Mouse (Mus musculus) ES-Bruce4 (cell line): ENCODE data around the gene Pld2. TPM values are rescaled to one million over a fixed set of nuclear protein-coding genes. Genes with fewer than 3 reads are reported as not detected.

Experiments used
- H3K27ac ChIP-seq: 2 replicates; pipeline ENCODE4 v1.5.1; 2012; ENCODE audit warnings: low read length, inconsistent platforms; ENCODE audit not compliant: insufficient read depth
- H3K27me3 ChIP-seq: 2 replicates; pipeline ENCODE4 v1.6.1; 2012; ENCODE audit warnings: mild to moderate bottlenecking, low read length, inconsistent platforms; ENCODE audit not compliant: control insufficient read depth, poor library complexity, insufficient read depth, severe bottlenecking
- H3K36me3 ChIP-seq: 2 replicates; pipeline ENCODE4 v1.6.1; 2012; ENCODE audit warnings: inconsistent platforms, mild to moderate bottlenecking, low read length, moderate library complexity; ENCODE audit not compliant: control insufficient read depth, poor library complexity, insufficient read depth, severe bottlenecking
- H3K4me1 ChIP-seq: one replicate; pipeline ENCODE4 v1.8.1; 2011; ENCODE audit warnings: low read length; ENCODE audit not compliant: control insufficient read depth, insufficient read depth
- H3K4me3 ChIP-seq: 2 replicates; pipeline ENCODE4 v1.5.1; 2011; ENCODE audit warnings: low read depth, mild to moderate bottlenecking, low read length
- H3K9ac ChIP-seq: 2 replicates; pipeline ENCODE4 v1.6.1; 2012; ENCODE audit warnings: low read depth, mild to moderate bottlenecking, inconsistent platforms; ENCODE audit not compliant: poor library complexity, severe bottlenecking
- H3K9me3 ChIP-seq: replicated peaks from 2 replicates; pipeline ENCODE4 v1.6.1; 2012; ENCODE audit warnings: mild to moderate bottlenecking, low read length, inconsistent platforms; ENCODE audit not compliant: control insufficient read depth, poor library complexity, insufficient read depth, severe bottlenecking
- CTCF ChIP-seq: IDR thresholded peaks from one replicate; pipeline ENCODE4 v1.8.1; 2011; ENCODE audit warnings: low read depth, low read length
- EP300 ChIP-seq: IDR thresholded peaks from 2 replicates; pipeline ENCODE4 v1.6.1; 2011; ENCODE audit warnings: low read depth, low read length; ENCODE audit not compliant: insufficient read depth
- POLR2A ChIP-seq: IDR thresholded peaks from one replicate; pipeline ENCODE4 v1.8.1; 2011; ENCODE audit warnings: low read length; ENCODE audit not compliant: insufficient read depth
- polyA plus RNA-seq: library from polyadenylated mRNA; stranded (reverse); fragments of >200 nt; gene quantifications from 2 replicates; pipeline ENCODE4 v1.2.4, GENCODE M21; 2011; ENCODE audit warnings: low read depth; ENCODE audit not compliant: missing spikeins, insufficient read depth, insufficient read length

The Pld2 gene
- polyA plus RNA-seq, 1 experiment = 7.3 TPM

GRCm38 (mm10) chr11:70506962-70507515, 32.8 kb upstream of the Pld2 start:
- Histone ChIP-seq H3K9ac (no peak overlapping the region), H3K36me3 (no peaks in the 10 kb centered on the region), H3K4me3 (no peak overlapping the region), H3K27me3 (no peaks in the 10 kb centered on the region), H3K4me1 (peaks cover 5% of the 10 kb centered on the region), H3K9me3 (no peaks in the 10 kb centered on the region), H3K27ac (no peak overlapping the region)
- no peak for TF ChIP-seq CTCF
- TF ChIP-seq POLR2A = no peak
- no peak for TF ChIP-seq EP300

GRCm38 (mm10) chr11:70509753-70510564, 29.9 kb upstream of the Pld2 start:
- H3K36me3 ChIP-seq = no peaks in the 10 kb centered on the region
- peak overlapping the region; percentile 36 for H3K9ac ChIP-seq
- peak overlapping the region; percentile 39 for H3K4me3 ChIP-seq
- no peaks in the 10 kb centered on the region for H3K27me3 ChIP-seq
- peaks cover 5% of the 10 kb centered on the region for H3K4me1 ChIP-seq
- peak; percentile 85 for TF ChIP-seq CTCF
- TF ChIP-seq EP300 = no peak
- H3K27ac ChIP-seq = peak overlapping the region; percentile 32; the same call in 1 of the 2 replicates
- H3K9me3 ChIP-seq = no peaks in the 10 kb centered on the region

GRCm38 (mm10) chr11:70511242-70511641, 28.6 kb upstream of the Pld2 start:
- Histone ChIP-seq H3K27ac (no peak overlapping the region), H3K4me1 (peaks cover 2% of the 10 kb centered on the region), H3K4me3 (no peak overlapping the region), H3K27me3 (no peaks in the 10 kb centered on the region), H3K9me3 (no peaks in the 10 kb centered on the region), H3K36me3 (no peaks in the 10 kb centered on the region), H3K9ac (no peak overlapping the region)
- TF ChIP-seq POLR2A (no peak), EP300 (no peak), CTCF (no peak)

GRCm38 (mm10) chr11:70511825-70512224, 28.0 kb upstream of the Pld2 start:
- Histone ChIP-seq H3K4me3 (no peak overlapping the region), H3K36me3 (no peaks in the 10 kb centered on the region), H3K27ac (no peak overlapping the region), H3K4me1 (peaks cover 2% of the 10 kb centered on the region), H3K9me3 (no peaks in the 10 kb centered on the region), H3K27me3 (no peaks in the 10 kb centered on the region), H3K9ac (no peak overlapping the region)
- no peak for TF ChIP-seq EP300
- no peak for TF ChIP-seq CTCF
- TF ChIP-seq POLR2A = no peak

GRCm38 (mm10) chr11:70512709-70513342, 27.0 kb upstream of the Pld2 start:
- TF ChIP-seq POLR2A = no peak
- TF ChIP-seq CTCF = no peak
- no peak for TF ChIP-seq EP300
- Histone ChIP-seq H3K4me1 (peaks cover 2% of the 10 kb centered on the region), H3K9ac (no peak overlapping the region), H3K9me3 (no peaks in the 10 kb centered on the region), H3K4me3 (no peak overlapping the region), H3K27me3 (no peaks in the 10 kb centered on the region), H3K36me3 (no peaks in the 10 kb centered on the region), H3K27ac (no peak overlapping the region)

GRCm38 (mm10) chr11:70513520-70513919, 26.3 kb upstream of the Pld2 start:
- H3K9ac ChIP-seq = no peak overlapping the region
- no peak overlapping the region for H3K27ac ChIP-seq
- no peaks in the 10 kb centered on the region for H3K36me3 ChIP-seq
- no peaks in the 10 kb centered on the region for H3K9me3 ChIP-seq
- H3K4me3 ChIP-seq = no peak overlapping the region
- no peaks in the 10 kb centered on the region for H3K27me3 ChIP-seq
- TF ChIP-seq POLR2A (no peak), EP300 (no peak), CTCF (no peak)
- peaks cover 2% of the 10 kb centered on the region for H3K4me1 ChIP-seq
